Mouse (Mus musculus): Measurements from ENCODE around the gene Tmem167b. TPM values are rescaled to one million over a fixed set of nuclear protein-coding genes. Genes with fewer than 3 reads are reported as not detected.

Gene Tmem167b
- polyA plus RNA-seq, 1 experiment from 2014 or later: 60.3 TPM

DNA sequence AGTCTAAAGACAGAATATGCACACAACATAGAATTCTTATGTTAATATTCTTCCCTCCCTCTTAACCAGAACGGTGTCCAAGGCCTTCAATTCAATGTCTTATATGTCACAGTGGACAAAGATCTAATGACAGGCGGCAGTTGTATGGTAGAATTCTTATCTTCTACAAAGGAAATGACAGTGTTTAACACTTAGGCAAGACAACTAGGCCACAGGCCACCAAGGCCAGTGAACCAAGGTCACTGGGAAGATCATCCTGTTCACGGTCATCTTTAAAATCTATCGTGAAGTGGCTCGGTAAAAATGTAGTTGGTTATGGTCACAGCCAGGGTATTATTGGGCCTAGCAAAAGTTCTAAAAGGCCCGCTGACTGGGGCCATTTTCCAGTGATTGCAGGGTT is 28.3 kb downstream of the Tmem167b start, which contains the start of gene 1700013F07Rik:
Gene 1700013F07Rik (plus strand): TSS at position 200 of the 400 bp plus-strand sequence.
- H3K9me3 ChIP-seq (replicated peaks): no peaks in the 10 kb centered on the region
- H3K27me3 ChIP-seq: peaks cover 18% of the 10 kb centered on the region
- no peak within 1 kb of the TSS for H3K4me3 ChIP-seq
- WGBS: 85% methylated on average over 6 of the region's 6 CpGs
- ATAC-seq (ENCODE audit: low FRiP score): no peak
- no peaks in the 10 kb centered on the region for H3K36me3 ChIP-seq
- H3K4me2 ChIP-seq (replicated peaks): no peak within 1 kb of the TSS
- H3K27ac ChIP-seq: no peak within 1 kb of the TSS
- H3K4me1 ChIP-seq: peaks cover 8% of the 10 kb centered on the region
- H3K9ac ChIP-seq: no peak within 1 kb of the TSS

DNA sequence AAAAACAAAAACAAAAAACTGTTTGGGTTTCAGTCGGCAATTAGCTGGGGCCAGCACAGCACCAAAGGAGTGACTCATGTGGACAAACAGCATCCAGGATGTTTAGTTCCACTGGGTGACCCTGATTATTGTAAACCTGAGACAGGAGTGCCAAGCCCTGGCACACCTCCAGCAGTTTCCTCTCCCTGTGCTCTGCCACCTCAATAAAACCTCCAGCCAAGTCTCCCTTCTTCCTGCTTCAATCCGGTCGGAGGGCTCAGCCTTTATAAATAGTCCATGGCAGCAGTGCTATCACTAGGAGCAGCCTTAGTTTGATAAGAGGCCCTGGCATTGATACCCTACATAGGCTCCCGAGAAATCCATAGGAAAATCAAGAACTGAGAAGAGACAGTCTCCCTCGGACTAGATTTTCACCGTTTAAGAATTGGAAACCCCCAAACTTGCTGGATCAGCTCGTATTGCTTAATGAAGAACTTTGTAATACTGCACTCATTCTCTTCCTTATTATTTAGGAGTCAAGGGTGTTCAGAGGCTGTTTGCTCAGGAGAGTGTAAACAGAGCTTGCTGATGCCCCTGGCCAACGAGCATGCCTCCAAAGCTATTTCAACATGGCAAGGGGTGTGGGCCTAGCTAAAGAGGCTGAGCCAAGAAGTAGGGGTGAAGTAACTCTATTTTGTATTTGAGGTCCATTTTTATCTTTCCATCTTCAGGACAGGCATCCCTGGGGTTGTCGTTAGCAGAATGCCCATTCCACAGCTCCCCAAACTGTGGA is 29.0 kb downstream of the Tmem167b start:
- Histone ChIP-seq H3K4me3 (no peak overlapping the region), H3K27me3 (peaks cover 18% of the 10 kb centered on the region), H3K27ac (no peak overlapping the region), H3K4me2 (replicated peaks) (no peak overlapping the region), H3K9me3 (replicated peaks) (no peaks in the 10 kb centered on the region), H3K36me3 (no peaks in the 10 kb centered on the region), H3K9ac (no peak overlapping the region), H3K4me1 (peaks cover 8% of the 10 kb centered on the region)
- no peak for ATAC-seq (ENCODE audit: low FRiP score)
- 79% methylated on average over 9 of the region's 9 CpGs for WGBS

DNA sequence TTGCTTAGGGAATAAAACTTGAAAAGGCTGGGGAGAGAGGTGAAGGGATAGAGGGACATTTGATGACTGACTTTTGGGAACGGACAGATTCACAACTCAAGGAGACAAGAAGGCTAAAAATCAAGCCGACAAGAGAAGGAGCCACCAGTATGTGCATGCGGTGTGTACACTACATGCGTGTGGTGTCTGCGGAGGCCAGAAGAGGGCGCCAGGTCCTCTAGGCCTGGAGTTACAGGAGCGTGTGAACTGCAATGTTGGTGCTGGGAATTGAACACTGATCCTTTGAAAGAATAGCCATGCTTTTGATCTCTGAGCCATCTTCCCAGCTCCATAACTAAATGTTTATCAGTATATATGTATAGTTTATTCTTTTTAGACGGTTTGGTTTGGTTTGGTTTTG is 33.8 kb downstream of the Tmem167b start:
- ATAC-seq (ENCODE audit: low FRiP score): no peak
- no peaks in the 10 kb centered on the region for H3K27me3 ChIP-seq
- no peak overlapping the region for H3K27ac ChIP-seq
- H3K36me3 ChIP-seq: no peaks in the 10 kb centered on the region
- H3K4me2 ChIP-seq (replicated peaks): no peak overlapping the region
- no peak overlapping the region for H3K4me3 ChIP-seq
- no peaks in the 10 kb centered on the region for H3K4me1 ChIP-seq
- 94% methylated on average over 8 of the region's 8 CpGs for WGBS
- no peak overlapping the region for H3K9ac ChIP-seq
- H3K9me3 ChIP-seq (replicated peaks): no peaks in the 10 kb centered on the region

DNA sequence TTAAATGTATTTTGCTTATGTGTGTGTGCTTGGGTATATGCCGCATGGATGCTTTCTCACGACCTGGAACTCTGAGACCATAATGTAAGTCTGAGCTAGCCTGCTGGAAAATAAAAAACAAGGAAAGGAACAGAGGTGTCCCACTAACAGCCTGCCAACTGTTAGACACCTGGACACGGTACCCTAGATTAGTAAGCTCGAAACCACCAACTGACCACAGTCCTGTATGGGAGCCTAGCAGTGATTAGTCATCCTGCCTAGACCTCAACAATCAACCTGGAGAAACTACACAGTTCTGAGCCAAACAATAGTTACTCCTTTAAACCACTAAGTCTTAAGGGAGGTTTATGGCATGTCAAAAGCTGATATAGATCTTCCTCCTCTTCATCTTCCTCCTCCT is 38.9 kb downstream of the Tmem167b start:
- Histone ChIP-seq H3K9me3 (replicated peaks) (no peaks in the 10 kb centered on the region), H3K9ac (no peak overlapping the region), H3K27me3 (peaks cover 5% of the 10 kb centered on the region; the same call in 1 of the 2 replicates), H3K27ac (no peak overlapping the region), H3K4me2 (replicated peaks) (no peak overlapping the region), H3K36me3 (no peaks in the 10 kb centered on the region), H3K4me1 (no peaks in the 10 kb centered on the region), H3K4me3 (no peak overlapping the region)
- no peak for ATAC-seq (ENCODE audit: low FRiP score)
- 91% methylated on average over 4 of the region's 4 CpGs for WGBS

DNA sequence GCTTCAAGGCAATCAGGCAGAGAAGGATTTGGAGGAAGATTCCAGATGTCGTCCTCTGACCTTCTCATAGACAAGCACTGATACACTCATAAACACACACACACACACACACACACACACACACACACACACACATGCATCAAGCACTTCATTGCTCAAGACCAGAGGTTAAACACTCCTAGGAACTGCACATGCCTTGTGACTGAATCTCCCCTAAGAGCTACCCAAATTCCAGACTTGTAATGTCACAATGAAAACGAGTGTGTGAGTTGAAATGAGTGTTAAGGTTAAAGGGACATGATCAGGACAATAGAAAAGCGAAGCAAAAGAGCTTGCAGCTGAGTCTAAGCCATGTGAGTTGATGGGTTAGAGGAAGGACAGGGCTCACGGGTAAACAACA is 44.0 kb downstream of the Tmem167b start:
- H3K27me3 ChIP-seq: peaks cover 5% of the 10 kb centered on the region; the same call in 1 of the 2 replicates
- H3K4me3 ChIP-seq: no peak overlapping the region
- H3K4me2 ChIP-seq (replicated peaks): no peak overlapping the region
- no peak for ATAC-seq (ENCODE audit: low FRiP score)
- H3K36me3 ChIP-seq: no peaks in the 10 kb centered on the region
- no peak overlapping the region for H3K27ac ChIP-seq
- H3K4me1 ChIP-seq: no peaks in the 10 kb centered on the region
- H3K9ac ChIP-seq: no peak overlapping the region
- 70% methylated on average over 4 of the region's 4 CpGs for WGBS
- no peaks in the 10 kb centered on the region for H3K9me3 ChIP-seq (replicated peaks)

DNA sequence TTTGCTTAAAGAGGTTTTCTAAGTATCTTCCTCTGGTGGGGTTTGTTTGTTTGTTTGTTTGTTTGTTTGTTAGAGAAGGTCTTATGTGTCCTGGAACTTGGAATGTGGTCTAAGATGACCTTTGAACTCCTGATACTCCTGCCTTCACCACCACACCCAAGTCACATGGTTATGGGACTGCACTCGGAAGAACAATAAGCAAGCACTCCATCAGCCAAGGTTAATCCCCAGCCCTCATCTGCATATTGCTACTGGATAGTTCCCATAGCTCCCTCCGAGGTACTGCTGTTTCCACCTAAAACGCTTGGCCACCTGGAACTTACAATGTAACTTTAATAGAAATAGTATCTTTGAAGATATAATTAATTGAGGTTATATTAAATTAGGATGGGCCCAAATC is 48.8 kb downstream of the Tmem167b start:
- WGBS: 70% methylated on average over 3 of the region's 3 CpGs
- Histone ChIP-seq H3K9ac (no peak overlapping the region), H3K4me1 (peaks cover 14% of the 10 kb centered on the region), H3K27ac (no peak overlapping the region), H3K4me2 (replicated peaks) (no peak overlapping the region), H3K9me3 (replicated peaks) (no peaks in the 10 kb centered on the region), H3K4me3 (no peak overlapping the region), H3K36me3 (no peaks in the 10 kb centered on the region), H3K27me3 (no peaks in the 10 kb centered on the region)
- ATAC-seq (ENCODE audit: low FRiP score): no peak

DNA sequence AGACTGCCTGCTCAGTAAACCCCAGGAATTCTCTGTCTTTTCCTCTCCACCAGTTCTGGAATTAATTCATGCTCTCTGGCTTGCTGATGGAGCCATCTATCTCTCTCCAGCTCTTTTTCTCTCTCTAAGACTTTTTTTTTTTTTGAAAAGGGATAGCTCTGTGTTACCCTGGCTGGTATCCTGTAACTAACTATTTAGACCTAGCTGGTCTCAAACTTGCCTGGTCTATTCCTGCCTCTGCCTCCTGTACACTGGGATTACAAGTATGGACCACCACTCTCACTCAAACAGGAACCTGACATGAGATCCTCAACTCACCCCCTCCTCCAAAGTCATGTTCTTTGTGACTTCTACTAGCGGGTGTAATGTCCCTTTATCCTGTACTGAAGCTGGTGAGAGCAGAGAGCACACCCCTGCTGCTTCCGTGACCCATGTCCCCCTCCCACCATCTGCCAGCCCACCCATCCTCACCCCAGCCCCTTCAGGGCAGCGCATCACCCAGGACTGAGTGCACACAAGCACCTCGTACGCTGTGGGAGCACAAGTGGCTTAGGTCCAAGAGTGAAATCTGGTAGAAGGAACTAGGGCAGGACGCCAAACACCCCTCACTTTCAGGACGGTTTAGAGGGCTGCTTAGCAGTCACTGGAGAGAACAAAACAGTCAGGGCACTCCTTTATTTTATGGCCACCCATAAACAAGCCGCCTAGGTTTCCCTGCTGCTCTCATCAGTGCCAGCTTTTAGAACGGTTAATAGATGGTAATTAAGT is 51.4 kb downstream of the Tmem167b start:
- H3K4me1 ChIP-seq: peaks cover 14% of the 10 kb centered on the region
- WGBS: 18% methylated on average over 9 of the region's 9 CpGs

DNA sequence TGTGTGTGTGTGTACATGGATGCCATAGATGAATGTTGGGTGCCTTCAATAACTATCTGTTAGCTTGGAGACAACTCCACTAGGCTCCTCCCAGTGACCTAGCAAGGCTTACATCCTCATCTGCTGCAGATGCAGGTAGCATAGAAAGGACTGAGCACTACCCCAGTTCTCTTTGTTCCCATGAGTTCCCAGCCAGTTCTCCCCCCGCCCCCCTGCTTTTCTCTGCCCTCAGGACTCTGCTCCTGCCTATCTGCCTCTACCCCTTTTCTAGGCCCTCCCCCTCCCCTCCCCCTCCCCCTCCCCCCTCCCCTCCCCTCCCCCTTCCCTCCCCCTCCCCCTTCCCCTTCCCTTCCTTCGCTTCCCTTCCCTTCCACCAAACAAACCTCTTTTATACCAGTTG is 52.1 kb downstream of the Tmem167b start:
- Histone ChIP-seq H3K4me1 (peaks cover 14% of the 10 kb centered on the region), H3K4me2 (replicated peaks) (no peak overlapping the region), H3K9ac (no peak overlapping the region), H3K4me3 (no peak overlapping the region), H3K27ac (no peak overlapping the region), H3K9me3 (replicated peaks) (no peaks in the 10 kb centered on the region), H3K36me3 (no peaks in the 10 kb centered on the region), H3K27me3 (no peaks in the 10 kb centered on the region)
- WGBS: 30% methylated on average over 2 of the region's 2 CpGs
- ATAC-seq (ENCODE audit: low FRiP score): peak; percentile 46; the same call in 1 of the 2 replicates

More for the DNA sequence above, 51.4 kb downstream of the Tmem167b start:
- Histone ChIP-seq H3K9me3 (replicated peaks) (no peaks in the 10 kb centered on the region), H3K27me3 (no peaks in the 10 kb centered on the region), H3K9ac (no peak overlapping the region), H3K27ac (peak overlapping the region; percentile 70), H3K36me3 (no peaks in the 10 kb centered on the region), H3K4me3 (no peak overlapping the region), H3K4me2 (replicated peaks) (no peak overlapping the region)
- peak; percentile 79 for ATAC-seq (ENCODE audit: low FRiP score)

DNA sequence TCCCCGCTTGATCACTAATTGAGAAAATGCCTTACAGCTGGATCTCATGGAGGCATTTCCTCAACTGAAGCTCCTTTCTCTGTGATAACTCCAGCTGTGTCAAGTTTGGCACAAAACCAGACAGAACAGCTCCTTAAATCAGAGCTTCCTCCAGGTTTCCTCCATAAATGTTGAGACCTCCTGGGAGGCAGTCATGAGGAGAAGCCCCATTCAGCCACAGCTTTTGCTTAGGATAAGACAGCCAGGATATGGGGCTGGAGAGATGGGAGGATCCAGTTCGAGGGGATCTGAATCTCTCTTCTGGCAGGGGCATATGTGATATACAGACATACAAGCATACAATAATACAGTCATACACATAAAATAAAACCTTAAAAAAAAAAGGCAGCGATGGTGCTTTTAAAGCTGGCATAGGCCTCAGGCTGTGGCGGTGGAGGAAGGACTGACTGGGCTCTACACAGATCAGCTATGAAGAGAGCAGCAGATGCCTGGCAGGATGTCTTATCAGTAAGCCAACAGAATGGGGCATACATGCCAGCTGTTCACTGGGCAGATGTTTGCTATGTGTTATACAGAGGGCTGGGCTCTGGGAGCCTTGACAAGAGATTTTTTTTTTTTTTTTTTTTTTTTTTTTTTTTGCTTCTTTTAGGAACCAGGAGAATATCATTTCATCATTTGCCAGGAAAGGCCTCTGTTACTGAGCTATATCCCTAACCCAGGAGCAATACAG is 53.4 kb downstream of the Tmem167b start:
- no peak overlapping the region for H3K4me3 ChIP-seq
- H3K9me3 ChIP-seq (replicated peaks): no peaks in the 10 kb centered on the region
- H3K27ac ChIP-seq: no peak overlapping the region
- no peak for ATAC-seq (ENCODE audit: low FRiP score)
- peaks cover 14% of the 10 kb centered on the region for H3K4me1 ChIP-seq
- no peaks in the 10 kb centered on the region for H3K36me3 ChIP-seq
- no peaks in the 10 kb centered on the region for H3K27me3 ChIP-seq
- 84% methylated on average over 4 of the region's 4 CpGs for WGBS
- no peak overlapping the region for H3K9ac ChIP-seq
- H3K4me2 ChIP-seq (replicated peaks): no peak overlapping the region

Small RNA genes lying within 50 kb of the gene (microRNA-seq; reads per million reads assigned to microRNA genes)
- not detected for gene Gm22860

Other genes starting within 250 kb of the Tmem167b start
- not detected in 2 replicates for gene Mybphl, start 197.6 kb downstream of the Tmem167b start, polyA plus RNA-seq (2016; fragmentation: Nextera tagmentation; extraction: Ambion mirVana)
- 39.4 and 41.0 TPM in 2 replicates for gene Psrc1, start 178.6 kb downstream of the Tmem167b start, polyA plus RNA-seq (2016; fragmentation: Nextera tagmentation; extraction: Ambion mirVana)
- gene Celsr2, start 146.9 kb downstream of the Tmem167b start, polyA plus RNA-seq (2016; fragmentation: Nextera tagmentation; extraction: Ambion mirVana): 63.3 and 75.2 TPM in 2 replicates
- 186 and 188 TPM in 2 replicates for gene Sars, start 117.3 kb downstream of the Tmem167b start, polyA plus RNA-seq (2016; fragmentation: Nextera tagmentation; extraction: Ambion mirVana)
- 1.2 and 2.2 TPM in 2 replicates for gene 1700013F07Rik, start 28.3 kb downstream of the Tmem167b start, polyA plus RNA-seq (2016; fragmentation: Nextera tagmentation; extraction: Ambion mirVana)
- 3.1 and 5.9 TPM in 2 replicates for gene 5330417C22Rik, start 25.9 kb downstream of the Tmem167b start, polyA plus RNA-seq (2016; fragmentation: Nextera tagmentation; extraction: Ambion mirVana)
- 66.0 and 70.5 TPM in 2 replicates for gene Taf13, start 9.2 kb upstream of the Tmem167b start, polyA plus RNA-seq (2016; fragmentation: Nextera tagmentation; extraction: Ambion mirVana)
- gene Wdr47, start 28.8 kb upstream of the Tmem167b start, polyA plus RNA-seq (2016; fragmentation: Nextera tagmentation; extraction: Ambion mirVana): 66.8 and 72.2 TPM in 2 replicates
- 59.2 and 62.8 TPM in 2 replicates for gene Clcc1, start 91.4 kb upstream of the Tmem167b start, polyA plus RNA-seq (2016; fragmentation: Nextera tagmentation; extraction: Ambion mirVana)
- 66.5 and 68.0 TPM in 2 replicates for gene Gpsm2, start 159.8 kb upstream of the Tmem167b start, polyA plus RNA-seq (2016; fragmentation: Nextera tagmentation; extraction: Ambion mirVana)
- gene Aknad1, start 177.2 kb upstream of the Tmem167b start, polyA plus RNA-seq (2016; fragmentation: Nextera tagmentation; extraction: Ambion mirVana): 0.25 and 0.40 TPM in 2 replicates

Measured in hindbrain, embryonic 12.5 days (tissue).